Mouse (Mus musculus) lung, postnatal 0 days (tissue): Measurements from ENCODE around the gene Crygc. TPM values are rescaled to one million over a fixed set of nuclear protein-coding genes. Genes with fewer than 3 reads are reported as not detected.
"Not testable (repeated sequence)": the region's sequence is repeated elsewhere in the genome, so short reads cannot be mapped to it uniquely, and the experiment has no call there.

Source experiments
- ATAC-seq: fragments of 200-750 bp; cut with Nextera tagmentation; 2 replicates; pipeline ENCODE4 v1.8.0; 2017; ENCODE audit warnings: moderate library complexity
- DNase-seq: peaks from one replicate; pipeline ENCODE4 v3.0.0-alpha.2; 2016; ENCODE audit warnings: low spot score
- H3K27ac ChIP-seq: fragments of 300-500 bp; sonication (generic); 2 replicates; pipeline ENCODE4 v1.5.1; 2014; ENCODE audit warnings: antibody characterized with exemption, mild to moderate bottlenecking, low read length, mixed read lengths
- H3K27me3 ChIP-seq: fragments of 300-500 bp; sonication (generic); replicated peaks from 2 replicates; pipeline ENCODE4 v1.6.1; 2014; ENCODE audit warnings: low read length, mixed read lengths; ENCODE audit not compliant: insufficient read depth
- H3K36me3 ChIP-seq: fragments of 300-500 bp; sonication (generic); 2 replicates; pipeline ENCODE4 v1.6.1; 2014; ENCODE audit warnings: low read length, mixed read lengths; ENCODE audit not compliant: insufficient read depth
- H3K4me1 ChIP-seq: fragments of 300-500 bp; sonication (generic); 2 replicates; pipeline ENCODE4 v1.6.1; 2014; ENCODE audit warnings: antibody characterized with exemption, low read depth, low read length, mixed read lengths; ENCODE audit not compliant: insufficient read depth
- H3K4me2 ChIP-seq: fragments of 300-500 bp; sonication (generic); replicated peaks from 2 replicates; pipeline ENCODE4 v1.6.1; 2014; ENCODE audit warnings: low read depth, mild to moderate bottlenecking, low read length, moderate library complexity, mixed read lengths
- H3K4me3 ChIP-seq: fragments of 300-500 bp; sonication (generic); 2 replicates; pipeline ENCODE4 v1.5.1; 2014; ENCODE audit warnings: low read depth, low read length
- H3K9ac ChIP-seq: fragments of 300-500 bp; sonication (generic); replicated peaks from 2 replicates; pipeline ENCODE4 v1.6.1; 2014; ENCODE audit warnings: low read depth, mild to moderate bottlenecking
- H3K9me3 ChIP-seq: fragments of 300-500 bp; sonication (generic); 2 replicates; pipeline ENCODE4 v1.6.1; 2016; ENCODE audit warnings: low read length, mixed read lengths
- CTCF ChIP-seq: IDR thresholded peaks from 2 replicates; pipeline ENCODE4 v1.5.1; 2016; ENCODE audit warnings: antibody characterized with exemption, mild to moderate bottlenecking
- EP300 ChIP-seq: IDR thresholded peaks from 2 replicates; pipeline ENCODE4 v1.6.1; 2016; ENCODE audit warnings: antibody characterized with exemption, mild to moderate bottlenecking, control low read depth
- WGBS: fragments of 180-500 bp; shearing (Covaris S2); extraction: QIAGEN DNeasy Blood & Tissue Kit; methylation state at CpG from one replicate; pipeline ENCODE4 v1.1.7; 2014; 5-methylcytosine and 5-hydroxymethylcytosine counted together
- polyA plus RNA-seq: library from polyadenylated mRNA; unstranded; fragments of >200 nt; fragmentation: Nextera tagmentation; extraction: Ambion mirVana; gene quantifications from 2 replicates; pipeline ENCODE4 v1.2.1, GENCODE M21; 2015

The Crygc gene
- polyA plus RNA-seq, 1 experiment from 2014 or later, result not detected

DNA sequence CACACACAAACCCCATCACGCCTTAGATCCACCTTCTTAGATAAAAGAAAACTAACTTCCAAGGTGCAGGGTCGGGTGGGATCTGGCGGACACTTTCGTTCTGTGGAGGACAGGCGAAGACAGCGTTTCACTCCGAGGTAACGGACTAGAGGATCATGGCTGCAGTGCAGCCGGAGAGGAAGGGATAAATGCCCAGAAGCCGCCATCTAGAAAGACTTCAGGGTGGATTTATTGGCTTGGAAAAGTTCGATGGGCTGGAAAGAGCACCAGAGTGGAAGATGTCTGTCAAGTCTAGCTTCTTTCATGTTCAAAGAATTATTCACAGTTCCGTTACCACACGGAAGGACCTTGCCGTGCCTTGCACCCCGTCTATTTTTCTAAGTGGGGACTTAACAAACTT, 9.3 kb downstream of the Crygc start:
- DNase-seq, result no peak
- TF ChIP-seq EP300, result no peak
- TF ChIP-seq CTCF, result no peak
- 81% methylated on average over 15 of the region's 15 CpGs for WGBS
- Histone ChIP-seq H3K4me2 (no peak overlapping the region), H3K27ac (no peak overlapping the region), H3K4me1 (no peaks in the 10 kb centered on the region), H3K4me3 (no peak overlapping the region), H3K9me3 (no peaks in the 10 kb centered on the region), H3K27me3 (no peaks in the 10 kb centered on the region), H3K36me3 (no peaks in the 10 kb centered on the region), H3K9ac (no peak overlapping the region)
- ATAC-seq, result no peak

DNA sequence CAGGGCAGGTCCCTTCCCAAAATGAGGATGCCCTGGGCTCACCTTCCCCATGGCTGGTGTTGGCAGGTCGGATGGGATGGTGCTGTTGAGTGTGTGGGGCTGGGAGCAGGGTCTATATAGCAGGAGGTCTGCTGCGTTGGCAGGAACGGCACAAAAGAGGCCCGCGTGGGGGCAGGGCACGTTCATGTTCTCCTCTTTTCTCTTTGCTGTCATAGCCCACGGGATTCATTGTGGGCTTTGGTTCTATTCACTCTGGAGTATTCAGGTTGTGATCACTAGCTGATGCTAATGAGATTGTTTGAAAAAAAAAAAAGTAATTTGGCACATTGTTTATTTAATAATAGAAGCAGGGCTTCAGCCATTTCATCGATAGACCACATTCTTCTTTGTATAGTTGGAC, 10.1 kb downstream of the Crygc start, which contains the start of gene Crygd:
Crygd (minus strand) TSS at position 101 of the 400 bp plus-strand sequence.
- ATAC-seq, result no peak
- DNase-seq, result no peak
- 85% methylated on average over 8 of the region's 8 CpGs for WGBS

DNA sequence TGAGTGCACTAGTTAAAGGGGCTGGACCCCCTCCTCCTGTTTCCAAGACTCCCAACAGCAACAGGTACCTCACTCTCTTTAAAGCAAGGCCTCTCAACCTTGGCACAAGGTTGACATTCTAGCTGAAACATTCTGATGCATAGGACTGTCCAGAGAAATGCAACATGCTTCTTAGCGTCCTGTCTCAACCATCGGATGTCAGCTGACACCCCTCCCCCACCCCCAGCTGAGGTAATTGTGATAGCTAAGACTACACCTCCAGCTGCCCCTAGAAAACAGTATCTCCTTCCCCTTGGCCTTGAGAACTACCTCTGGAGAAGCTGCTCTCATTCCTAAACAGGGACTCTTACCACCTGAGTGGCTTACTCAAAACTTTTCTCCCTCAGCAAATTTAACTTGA, 21.3 kb downstream of the Crygc start:
- Histone ChIP-seq H3K27me3 (no peaks in the 10 kb centered on the region), H3K9me3 (no peaks in the 10 kb centered on the region), H3K9ac (no peak overlapping the region), H3K4me3 (no peak overlapping the region), H3K27ac (no peak overlapping the region), H3K4me2 (no peak overlapping the region), H3K36me3 (no peaks in the 10 kb centered on the region), H3K4me1 (no peaks in the 10 kb centered on the region)
- no peak for ATAC-seq
- no peak for DNase-seq
- WGBS, result 21% methylated on average over 2 of the region's 2 CpGs
- no peak for TF ChIP-seq EP300
- TF ChIP-seq CTCF, result no peak

More for the DNA sequence above, 10.1 kb downstream of the Crygc start, which contains the start of gene Crygd:
- Histone ChIP-seq H3K4me1 (no peaks in the 10 kb centered on the region), H3K27ac (no peak within 1 kb of the TSS), H3K9me3 (no peaks in the 10 kb centered on the region), H3K27me3 (no peaks in the 10 kb centered on the region), H3K4me2 (no peak within 1 kb of the TSS), H3K4me3 (no peak within 1 kb of the TSS), H3K36me3 (no peaks in the 10 kb centered on the region), H3K9ac (no peak within 1 kb of the TSS)
- TF ChIP-seq EP300, result no peak
- no peak for TF ChIP-seq CTCF

- 55% methylated on average over 7 of the region's 7 CpGs for WGBS
- no peak overlapping the region for H3K9ac ChIP-seq
- DNase-seq (no peak), ATAC-seq (no peak)
- H3K4me3 ChIP-seq, result no peak overlapping the region
- H3K36me3 ChIP-seq, result no peaks in the 10 kb centered on the region
- H3K4me1 ChIP-seq, result no peaks in the 10 kb centered on the region
- H3K27me3 ChIP-seq, result no peaks in the 10 kb centered on the region
- H3K4me2 ChIP-seq, result no peak overlapping the region
- H3K27ac ChIP-seq, result no peak overlapping the region
- TF ChIP-seq CTCF, result no peak
- TF ChIP-seq EP300, result no peak
- H3K9me3 ChIP-seq, result no peaks in the 10 kb centered on the region
These were observed 21.8 kb downstream of the Crygc start for GRCm38 (mm10) chr1:65051696-65052095.

- H3K36me3 ChIP-seq, H3K27me3 ChIP-seq, H3K4me1 ChIP-seq, H3K27ac ChIP-seq, DNase-seq, H3K9ac ChIP-seq, H3K4me3 ChIP-seq, H3K4me2 ChIP-seq, ATAC-seq, H3K9me3 ChIP-seq: not testable (repeated sequence)
- 42% methylated on average over 10 of the region's 12 CpGs for WGBS
These were observed 22.5 kb downstream of the Crygc start, which contains the start of gene Cryge for GRCm38 (mm10) chr1:65050952-65051351. Gene Cryge, minus strand, starts transcription at chr1:65051149.

DNA sequence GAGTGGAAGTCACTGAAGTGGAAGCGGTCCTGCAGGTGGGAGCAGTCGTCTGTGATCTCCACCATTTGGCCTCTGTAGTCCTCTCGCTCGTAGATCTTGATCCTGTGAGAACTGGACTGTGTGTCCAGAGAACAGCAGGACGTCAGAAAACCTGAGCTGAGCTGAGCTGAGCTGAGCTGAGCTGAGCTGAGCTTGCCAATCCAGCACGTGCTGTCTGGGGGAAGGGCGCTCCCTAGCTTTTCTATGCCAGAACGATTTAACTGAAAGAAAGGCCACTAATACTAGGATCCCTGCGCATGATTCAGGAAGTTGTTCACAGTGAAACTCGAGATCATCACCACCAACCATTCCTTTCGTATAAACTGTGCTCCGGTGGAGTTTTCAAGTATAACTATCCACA, 24.7 kb downstream of the Crygc start:
- WGBS, result 53% methylated on average over 12 of the region's 12 CpGs
- H3K4me3 ChIP-seq, result no peak overlapping the region
- no peak for ATAC-seq
- no peak overlapping the region for H3K27ac ChIP-seq
- no peak for DNase-seq
- H3K27me3 ChIP-seq, result no peaks in the 10 kb centered on the region
- no peak overlapping the region for H3K4me2 ChIP-seq
- H3K9me3 ChIP-seq, result no peaks in the 10 kb centered on the region
- H3K9ac ChIP-seq, result no peak overlapping the region
- TF ChIP-seq EP300 (no peak), CTCF (no peak)
- H3K36me3 ChIP-seq, result no peaks in the 10 kb centered on the region
- no peaks in the 10 kb centered on the region for H3K4me1 ChIP-seq
